Mouse (Mus musculus) spleen, adult 2 months (tissue): Measurements from ENCODE around the gene Gprin2.

Source experiments
- CTCF ChIP-seq: fragments of 200-500 bp; IDR thresholded peaks from 2 replicates; pipeline ENCODE4 v1.5.1; 2011; ENCODE audit warnings: mild to moderate bottlenecking, inconsistent platforms; ENCODE audit not compliant: insufficient read depth, insufficient read length, insufficient replicate concordance; ENCODE audit errors: extremely low read depth
- POLR2A ChIP-seq: fragments of 200-500 bp; IDR thresholded peaks from 2 replicates; pipeline ENCODE4 v1.6.1; 2011; ENCODE audit warnings: low read depth, low read length, inconsistent platforms

- TF ChIP-seq CTCF (no peak), POLR2A (no peak)
These were observed 38.8 kb upstream of the Gprin2 start for GRCm38 (mm10) chr14:34240263-34240662.
